Mouse (Mus musculus) brain, embryonic 18.5 days (tissue): ENCODE measurements at regions not wholly inside any gene's neighbourhood (a gene's known extent, or its start where the extent isn't known, plus 50 kb on each side); places are given as distances from the start of the nearest gene placed in this dataset.

Experiments
- DNase-seq: peaks from one replicate; pipeline ENCODE4 v3.0.0-alpha.2; 2012; ENCODE audit warnings: low read depth, low spot score

GRCm38 (mm10) chr9:25951144-25951543, 469.8 kb downstream of the Eepd1 start:
- DNase-seq = no peak

GRCm38 (mm10) chr9:25959082-25959481, 477.7 kb downstream of the Eepd1 start:
- DNase-seq = peak; percentile 36

DNA sequence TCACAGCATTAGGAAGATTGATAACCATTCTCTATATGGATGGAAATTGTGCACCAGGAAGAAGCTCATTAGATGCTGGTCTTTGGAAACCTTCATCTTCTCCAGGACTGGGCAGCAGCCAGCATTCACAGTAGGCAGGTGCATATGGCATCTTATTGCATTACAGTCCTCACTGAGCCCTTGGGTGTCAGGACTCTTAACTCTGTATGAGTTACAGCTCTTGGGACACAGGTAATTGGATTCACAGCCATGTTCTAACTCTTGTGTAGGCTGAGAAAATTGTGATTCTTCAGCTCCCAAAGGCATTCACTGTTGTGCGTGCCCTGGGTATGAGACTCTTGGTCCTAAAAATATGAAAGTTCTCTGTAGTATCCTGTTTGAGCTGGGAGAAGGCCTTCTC, 504.1 kb downstream of the Eepd1 start:
- no peak for DNase-seq

- DNase-seq = no peak
Observed at GRCm38 (mm10) chr9:25985920-25986319, 504.6 kb downstream of the Eepd1 start.

- DNase-seq = no peak
Observed at GRCm38 (mm10) chr9:26001821-26002220, 520.5 kb downstream of the Eepd1 start.
